Mouse (Mus musculus) lung, adult 2 months (tissue): Measurements from ENCODE around the gene Scnn1a. TPM values are rescaled to one million over a fixed set of nuclear protein-coding genes. Genes with fewer than 3 reads are reported as not detected.

ENCODE experiments used
- DNase-seq: peaks from one replicate; pipeline ENCODE4 v3.0.0; 2022
- H3K4me1 ChIP-seq: fragments of 200-500 bp; 2 replicates; pipeline ENCODE4 v1.6.1; 2011; ENCODE audit warnings: low read length; ENCODE audit not compliant: control insufficient read depth, insufficient read depth
- H3K4me3 ChIP-seq: fragments of 200-500 bp; replicated peaks from 2 replicates; pipeline ENCODE3; 2011; ENCODE audit warnings: low read depth, mild to moderate bottlenecking, control low read depth, low read length; ENCODE audit errors: extremely low read depth
- CTCF ChIP-seq: fragments of 200-500 bp; IDR thresholded peaks from 2 replicates; pipeline ENCODE4 v1.5.1; 2011; ENCODE audit warnings: mild to moderate bottlenecking, low read length, control low read depth; ENCODE audit not compliant: insufficient read depth
- POLR2A ChIP-seq: fragments of 200-500 bp; IDR thresholded peaks from 2 replicates; pipeline ENCODE4 v1.6.1; 2011; ENCODE audit warnings: low read depth, mild to moderate bottlenecking, control low read depth, low read length, borderline replicate concordance; ENCODE audit errors: extremely low read depth
- WGBS: fragments of 180-500 bp; shearing (Covaris S2); methylation state at CpG from one replicate; pipeline ENCODE4 v1.1.7; 2018; 5-methylcytosine and 5-hydroxymethylcytosine counted together
- polyA plus RNA-seq: library from polyadenylated mRNA; depleted of rRNA; stranded (reverse); fragments of >200 nt; gene quantifications from 2 replicates; pipeline ENCODE4 v1.2.3, GENCODE M21; 2012

Gene Scnn1a
- polyA plus RNA-seq, 1 experiment: 245 TPM

DNA sequence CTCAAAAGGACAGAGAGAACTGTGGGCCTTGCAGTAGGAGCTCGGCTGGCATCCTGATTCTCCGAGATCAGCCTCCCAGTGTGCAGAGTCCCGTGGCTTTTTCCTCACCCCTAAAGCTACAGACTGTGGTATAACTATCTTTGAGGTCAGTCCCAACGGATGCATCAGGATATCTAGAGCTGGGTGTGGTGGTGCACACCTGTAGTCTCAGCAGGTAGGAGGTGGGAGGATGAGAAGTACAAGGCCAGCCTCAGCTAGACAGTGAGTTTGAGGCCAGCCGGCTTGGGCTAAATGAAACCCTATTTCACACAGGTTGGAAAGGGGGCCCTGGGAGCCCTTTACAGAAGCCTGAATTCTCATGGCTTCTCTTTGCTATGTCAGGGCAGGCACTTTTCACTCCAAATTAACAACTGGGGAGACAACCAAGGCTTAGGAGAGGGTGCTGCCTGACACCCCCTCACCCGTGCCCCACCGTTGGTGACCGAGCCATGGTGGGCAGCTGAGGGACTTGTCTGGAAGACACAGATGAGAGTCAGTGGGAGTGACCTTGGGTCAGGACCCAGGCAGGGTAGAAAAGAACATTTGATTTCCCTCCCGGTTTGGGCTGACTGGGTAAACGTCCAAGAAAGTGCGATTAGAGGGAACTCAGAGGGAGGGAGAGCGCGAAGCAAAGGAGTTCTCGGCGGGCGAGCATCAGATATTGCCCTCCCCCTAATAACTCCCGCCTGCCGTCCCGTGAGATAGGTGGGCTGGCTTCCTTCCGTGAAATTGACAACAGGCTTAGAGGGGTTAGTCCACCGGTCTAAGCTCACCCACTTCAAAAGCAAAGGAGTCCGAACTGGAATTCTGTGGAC, 28.5 kb downstream of the Scnn1a start, which contains the start of gene Tnfrsf1a:
Tnfrsf1a (plus strand) TSS at position 642 of the 854 bp plus-strand sequence.
- peaks cover 43% of the 10 kb centered on the region for H3K4me1 ChIP-seq
- DNase-seq: peak; percentile 45
- TF ChIP-seq POLR2A (no peak), CTCF (no peak)

DNA sequence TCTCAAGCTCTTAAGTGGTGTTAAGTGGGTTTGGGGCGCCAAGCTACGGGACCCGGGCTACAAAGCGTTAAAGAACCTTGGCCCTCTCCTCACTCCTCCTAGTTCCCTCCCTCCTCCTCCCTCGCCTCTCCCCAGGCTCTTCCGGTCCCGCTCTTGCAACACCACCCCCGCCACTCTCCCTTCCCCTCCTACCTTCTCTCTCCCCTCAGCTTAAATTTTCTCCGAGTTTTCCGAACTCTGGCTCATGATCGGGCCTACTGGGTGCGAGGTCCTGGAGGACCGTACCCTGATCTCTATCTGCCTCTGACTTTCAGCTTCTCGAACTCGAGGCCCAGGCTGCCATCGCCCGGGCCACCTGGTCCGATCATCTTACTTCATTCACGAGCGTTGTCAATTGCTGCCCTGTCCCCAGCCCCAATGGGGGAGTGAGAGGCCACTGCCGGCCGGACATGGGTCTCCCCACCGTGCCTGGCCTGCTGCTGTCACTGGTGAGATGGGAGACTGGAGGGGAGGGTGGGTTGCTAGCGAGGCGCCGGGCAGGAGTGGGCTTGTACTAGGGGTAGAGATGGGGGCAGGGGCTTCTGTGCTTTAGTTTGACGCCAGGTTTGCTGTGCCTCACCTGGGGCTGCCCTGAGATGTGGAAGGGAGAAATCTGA, 29.2 kb downstream of the Scnn1a start:
- WGBS: under 1% methylated on average over 27 of the region's 27 CpGs
- TF ChIP-seq POLR2A: peak; percentile 65; the same call in 1 of the 2 replicates
- TF ChIP-seq CTCF: no peak
- DNase-seq: peak; percentile 73
- peaks cover 48% of the 10 kb centered on the region for H3K4me1 ChIP-seq
- peak overlapping the region; percentile 86 for H3K4me3 ChIP-seq

More for the DNA sequence above, 28.5 kb downstream of the Scnn1a start, which contains the start of gene Tnfrsf1a:
- 11% methylated on average over 22 of the region's 22 CpGs for WGBS
- H3K4me3 ChIP-seq: peak within 1 kb of the TSS; percentile 86

DNA sequence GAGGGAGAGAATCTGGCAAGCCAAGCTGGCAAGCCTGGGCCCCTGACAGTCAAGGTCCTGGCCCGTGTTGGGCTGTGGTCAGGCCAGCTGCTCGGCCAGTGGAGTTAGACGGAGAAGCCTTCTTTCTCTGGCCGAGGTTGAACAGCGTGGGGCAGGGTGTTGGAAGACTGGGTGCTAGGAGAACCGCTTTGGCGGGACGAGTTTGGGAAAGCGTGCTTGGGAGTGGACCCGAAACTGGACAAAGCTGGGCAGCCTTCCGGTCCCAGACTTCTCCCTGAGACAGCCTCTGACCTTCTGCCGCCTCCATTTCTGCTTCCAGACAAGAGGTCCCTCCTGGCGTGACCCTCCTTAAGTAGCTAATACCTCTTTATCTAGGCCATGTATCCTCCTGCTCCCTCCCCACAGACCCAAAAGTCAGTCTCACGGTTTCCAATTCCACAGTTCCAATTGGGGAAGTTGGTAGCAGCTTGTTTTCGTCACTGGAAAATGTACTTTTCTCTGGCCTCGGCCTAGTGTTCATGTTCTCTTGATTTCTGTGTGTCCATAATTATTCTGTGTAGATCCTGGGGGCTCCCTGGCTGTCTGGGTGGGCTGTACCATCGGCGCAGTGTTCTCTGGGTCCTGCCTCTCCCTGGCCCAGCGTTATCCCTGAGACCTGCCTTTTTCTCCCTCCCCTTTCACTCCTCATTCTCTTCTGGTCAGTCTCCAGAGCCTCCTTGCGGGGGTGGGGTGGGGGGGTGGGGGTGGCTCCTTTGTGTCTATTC, 30.0 kb downstream of the Scnn1a start:
- TF ChIP-seq POLR2A (peak; percentile 19; the same call in 1 of the 2 replicates), CTCF (no peak)
- peak; percentile 63 for DNase-seq
- WGBS: 1% methylated on average over 20 of the region's 20 CpGs
- Histone ChIP-seq H3K4me3 (peak overlapping the region; percentile 86), H3K4me1 (peaks cover 51% of the 10 kb centered on the region)

DNA sequence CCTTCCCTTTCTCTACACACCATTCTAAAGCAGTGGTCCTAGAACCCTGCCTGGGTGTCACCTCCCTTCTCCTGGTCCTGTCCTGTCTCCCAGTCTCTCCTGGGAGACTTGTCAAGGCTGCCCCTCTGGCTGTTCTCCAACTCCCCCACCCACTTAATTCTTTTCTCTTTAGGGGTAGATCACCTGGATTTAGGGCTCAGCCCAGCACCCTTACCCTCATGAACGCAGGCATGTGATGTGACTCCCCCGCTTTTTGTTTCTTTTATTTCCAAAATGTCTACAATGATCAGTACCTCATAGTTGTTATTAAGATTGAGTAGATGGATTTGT, 30.5 kb downstream of the Scnn1a start:
- 28% methylated on average over 2 of the region's 2 CpGs for WGBS
- Histone ChIP-seq H3K4me3 (peak overlapping the region; percentile 86), H3K4me1 (peaks cover 54% of the 10 kb centered on the region)
- no peak for TF ChIP-seq POLR2A
- no peak for TF ChIP-seq CTCF
- DNase-seq: no peak

DNA sequence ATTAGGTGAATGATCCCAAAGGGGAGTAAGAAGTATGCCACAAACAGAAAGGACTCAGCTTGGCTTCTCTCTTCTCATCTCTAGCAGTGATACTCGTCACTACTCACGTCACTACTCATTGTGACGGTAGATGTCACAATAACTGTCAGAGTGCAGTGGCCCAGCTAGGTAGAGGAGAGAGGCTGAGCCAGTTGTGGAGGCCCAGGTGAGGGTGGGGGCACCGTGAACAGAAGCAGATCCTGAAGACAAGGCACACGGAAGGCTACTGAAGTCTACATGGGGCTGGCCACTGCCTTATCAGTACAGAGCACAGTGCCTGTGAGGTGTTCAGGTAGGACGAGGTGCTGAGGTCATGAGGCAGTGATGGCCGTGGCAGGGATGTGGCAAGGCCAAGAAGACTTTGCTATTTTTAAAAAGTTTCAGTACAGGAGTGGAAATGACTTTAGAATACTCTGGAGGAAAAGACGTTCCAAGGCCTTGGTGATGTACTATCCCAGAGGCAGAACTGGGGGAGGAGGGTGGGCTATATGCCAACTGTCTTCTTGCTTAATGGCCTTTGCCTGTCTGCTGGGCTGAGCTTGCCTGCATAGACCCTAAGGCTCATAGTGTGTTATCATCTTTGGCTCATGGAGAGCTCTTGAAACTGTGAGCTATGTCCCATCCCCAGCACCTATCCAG, 31.0 kb downstream of the Scnn1a start:
- Histone ChIP-seq H3K4me1 (peaks cover 57% of the 10 kb centered on the region), H3K4me3 (peak overlapping the region; percentile 42)
- WGBS: 15% methylated on average over 8 of the region's 8 CpGs
- TF ChIP-seq POLR2A (no peak), CTCF (no peak)
- no peak for DNase-seq

DNA sequence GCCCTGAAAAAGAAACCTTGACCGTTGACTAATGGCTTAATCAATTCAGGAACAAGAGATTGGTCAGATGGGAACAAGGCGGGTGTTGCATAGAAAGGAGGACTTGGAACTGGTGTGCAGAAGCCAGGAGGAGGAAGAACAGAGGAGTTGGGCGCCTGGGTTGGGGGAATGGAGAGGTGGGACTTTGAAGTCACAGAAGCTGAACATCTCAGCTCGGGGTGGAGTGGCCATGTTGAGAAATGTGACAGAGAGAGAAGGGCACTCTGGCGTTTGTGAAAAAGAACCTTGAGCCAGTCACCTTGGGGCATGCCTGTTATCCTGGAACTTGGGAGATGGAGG, 31.6 kb downstream of the Scnn1a start:
- TF ChIP-seq CTCF: no peak
- TF ChIP-seq POLR2A: no peak
- DNase-seq: no peak
- WGBS: 35% methylated on average over 5 of the region's 5 CpGs
- H3K4me3 ChIP-seq: no peak overlapping the region
- peaks cover 57% of the 10 kb centered on the region for H3K4me1 ChIP-seq

DNA sequence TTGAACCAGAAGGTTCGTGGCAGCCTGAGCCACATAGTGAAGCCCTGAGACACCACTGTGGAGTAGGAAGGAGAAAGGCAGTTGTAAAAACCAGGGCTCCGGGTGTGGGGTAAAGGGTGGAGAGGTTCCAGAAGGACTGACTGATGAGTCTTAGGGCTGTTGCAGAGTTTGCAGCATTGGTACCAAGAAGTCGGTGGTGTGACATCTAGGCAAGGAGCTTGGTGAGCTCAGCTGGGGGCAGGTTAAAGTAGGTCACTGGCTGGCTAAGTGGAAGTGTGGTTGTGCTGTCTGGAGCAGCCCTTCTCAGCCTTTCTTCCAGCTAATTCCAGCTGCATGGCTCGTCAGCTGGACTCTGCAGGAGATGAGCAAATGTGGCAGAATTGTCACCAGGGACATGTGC, 32.4 kb downstream of the Scnn1a start:
- no peak for DNase-seq
- Histone ChIP-seq H3K4me1 (peaks cover 57% of the 10 kb centered on the region), H3K4me3 (no peak overlapping the region)
- WGBS: 30% methylated on average over 4 of the region's 4 CpGs
- TF ChIP-seq CTCF (no peak), POLR2A (0 out of 2 replicates have a peak, but pooled peaks have one; percentile 6)

DNA sequence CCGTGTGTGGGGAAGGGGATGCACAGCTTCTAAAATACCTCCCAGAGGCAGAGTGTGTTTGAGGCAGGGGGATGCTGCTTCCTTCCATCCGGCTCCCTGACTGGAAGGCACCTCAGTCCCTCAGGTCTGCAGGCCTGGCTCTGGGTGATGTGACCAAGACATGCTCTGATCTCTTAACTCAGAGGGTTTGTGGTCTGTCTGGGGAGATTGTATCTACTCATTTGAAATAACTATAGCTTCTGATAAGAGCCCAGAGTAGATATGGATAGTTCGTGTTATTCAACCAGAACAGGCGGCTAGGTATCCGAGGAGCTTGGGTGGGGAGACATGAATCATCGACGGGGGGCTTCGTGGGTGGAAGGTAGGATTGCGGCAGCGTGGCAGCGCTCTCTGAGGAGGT, 32.8 kb downstream of the Scnn1a start:
- no peak for DNase-seq
- TF ChIP-seq CTCF (no peak), POLR2A (no peak; the same call in 1 of the 2 replicates)
- WGBS: 60% methylated on average over 11 of the region's 11 CpGs
- H3K4me3 ChIP-seq: no peak overlapping the region
- peaks cover 55% of the 10 kb centered on the region for H3K4me1 ChIP-seq

DNA sequence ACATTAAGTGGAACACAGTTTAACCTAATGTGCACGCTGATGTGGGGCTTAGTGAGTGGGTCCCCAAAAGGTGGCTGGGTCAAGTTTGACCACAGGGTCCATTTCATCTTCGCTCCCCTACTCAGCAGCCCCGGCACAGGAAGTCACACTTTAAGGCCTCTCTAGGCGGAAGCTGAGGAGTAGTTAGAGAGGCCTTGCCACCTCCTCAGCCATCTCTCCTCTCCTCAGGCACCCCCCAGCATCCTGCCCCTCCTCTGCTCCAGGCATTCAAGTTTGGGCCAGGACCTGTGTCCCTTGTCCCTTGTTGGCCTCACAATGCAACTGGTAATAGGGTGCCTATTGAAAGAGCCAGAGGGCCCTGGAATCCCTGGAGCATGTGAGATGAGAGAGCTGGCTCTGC, 33.2 kb downstream of the Scnn1a start:
- Histone ChIP-seq H3K4me3 (no peak overlapping the region), H3K4me1 (peaks cover 51% of the 10 kb centered on the region)
- TF ChIP-seq CTCF: no peak
- no peak for TF ChIP-seq POLR2A
- 24% methylated on average over 4 of the region's 4 CpGs for WGBS
- DNase-seq: no peak
